Mouse (Mus musculus) small intestine, adult 2 months (tissue): ENCODE results near the gene Obscn. TPM values are rescaled to one million over a fixed set of nuclear protein-coding genes. Genes with fewer than 3 reads are reported as not detected.

ENCODE experiments used
- H3K27ac ChIP-seq: fragments of 200-500 bp; 2 replicates; pipeline ENCODE4 v1.5.1; 2012; ENCODE audit warnings: low read depth, low read length, control low read depth, inconsistent platforms; ENCODE audit not compliant: insufficient read depth
- H3K27me3 ChIP-seq: fragments of 200-500 bp; 2 replicates; pipeline ENCODE4 v1.6.1; 2012; ENCODE audit warnings: mild to moderate bottlenecking, moderate library complexity, low read length, inconsistent platforms; ENCODE audit not compliant: control insufficient read depth, insufficient read depth
- H3K36me3 ChIP-seq: fragments of 200-500 bp; 2 replicates; pipeline ENCODE4 v1.6.1; 2012; ENCODE audit warnings: mild to moderate bottlenecking, low read length, control low read depth, inconsistent platforms; ENCODE audit not compliant: control insufficient read depth, insufficient read depth
- H3K4me1 ChIP-seq: fragments of 200-500 bp; 2 replicates; pipeline ENCODE4 v1.6.1; 2012; ENCODE audit warnings: low read length, inconsistent platforms, mixed read lengths; ENCODE audit not compliant: control insufficient read depth, insufficient read depth, insufficient read length
- H3K4me3 ChIP-seq: fragments of 200-500 bp; 2 replicates; pipeline ENCODE4 v1.5.1; 2012; ENCODE audit warnings: low read depth, mild to moderate bottlenecking, control low read depth, inconsistent platforms, low read length, moderate library complexity
- CTCF ChIP-seq: fragments of 200-500 bp; IDR thresholded peaks from 2 replicates; pipeline ENCODE4 v1.5.1; 2012; ENCODE audit warnings: low read depth, mild to moderate bottlenecking, control low read depth, inconsistent platforms, low read length, moderate library complexity, mixed read lengths; ENCODE audit not compliant: insufficient replicate concordance, insufficient read length; ENCODE audit errors: extremely low read depth
- POLR2A ChIP-seq: fragments of 200-500 bp; IDR thresholded peaks from 2 replicates; pipeline ENCODE4 v1.6.1; 2012; ENCODE audit warnings: low read depth, mild to moderate bottlenecking, control low read depth, inconsistent platforms, low read length, moderate library complexity
- WGBS: fragments of 180-500 bp; shearing (Covaris S2); methylation state at CpG from one replicate; pipeline ENCODE4 v1.1.7; 2018; 5-methylcytosine and 5-hydroxymethylcytosine counted together
- polyA plus RNA-seq: library from polyadenylated mRNA; depleted of rRNA; stranded (reverse); fragments of >200 nt; gene quantifications from 2 replicates; pipeline ENCODE4 v1.2.3, GENCODE M21; 2012

The Obscn gene
- polyA plus RNA-seq, 1 experiment, result 1.2 TPM

GRCm38 (mm10) chr11:59083125-59083524, 53.1 kb downstream of the Obscn start:
- no peak overlapping the region for H3K27ac ChIP-seq
- WGBS, result 69% methylated on average over 3 of the region's 3 CpGs
- TF ChIP-seq POLR2A (no peak), CTCF (no peak)

GRCm38 (mm10) chr11:59078311-59078710, 57.9 kb downstream of the Obscn start:
- TF ChIP-seq CTCF (no peak), POLR2A (no peak)
- WGBS, result 79% methylated on average over 11 of the region's 11 CpGs
- H3K4me1 ChIP-seq, result no peaks in the 10 kb centered on the region
- H3K4me3 ChIP-seq, result no peak overlapping the region
- no peaks in the 10 kb centered on the region for H3K27me3 ChIP-seq
- no peak overlapping the region for H3K27ac ChIP-seq
- no peaks in the 10 kb centered on the region for H3K36me3 ChIP-seq

More at GRCm38 (mm10) chr11:59083125-59083524, 53.1 kb downstream of the Obscn start:
- no peaks in the 10 kb centered on the region for H3K4me1 ChIP-seq
- no peak overlapping the region for H3K4me3 ChIP-seq
- no peaks in the 10 kb centered on the region for H3K27me3 ChIP-seq
- H3K36me3 ChIP-seq, result no peaks in the 10 kb centered on the region

- H3K4me3 ChIP-seq, result no peak overlapping the region
- no peak overlapping the region for H3K27ac ChIP-seq
- H3K27me3 ChIP-seq, result no peaks in the 10 kb centered on the region
- no peaks in the 10 kb centered on the region for H3K36me3 ChIP-seq
- no peaks in the 10 kb centered on the region for H3K4me1 ChIP-seq
- TF ChIP-seq CTCF (no peak), POLR2A (no peak)
- WGBS, result 92% methylated on average over 2 of the region's 2 CpGs
Measured at GRCm38 (mm10) chr11:59070321-59070720, 65.9 kb downstream of the Obscn start.

GRCm38 (mm10) chr11:59068922-59069321, 67.3 kb downstream of the Obscn start:
- 83% methylated on average over 8 of the region's 8 CpGs for WGBS
- Histone ChIP-seq H3K36me3 (no peaks in the 10 kb centered on the region), H3K27me3 (no peaks in the 10 kb centered on the region), H3K4me1 (no peaks in the 10 kb centered on the region), H3K4me3 (no peak overlapping the region), H3K27ac (no peak overlapping the region)
- no peak for TF ChIP-seq POLR2A
- TF ChIP-seq CTCF, result no peak

- no peaks in the 10 kb centered on the region for H3K36me3 ChIP-seq
- H3K27me3 ChIP-seq, result no peaks in the 10 kb centered on the region
- WGBS, result 63% methylated on average over 1 of the region's 1 CpGs
- TF ChIP-seq CTCF, result no peak
- no peak for TF ChIP-seq POLR2A
- no peaks in the 10 kb centered on the region for H3K4me1 ChIP-seq
- H3K27ac ChIP-seq, result no peak overlapping the region
- H3K4me3 ChIP-seq, result no peak overlapping the region
Measured at GRCm38 (mm10) chr11:59068433-59068832, 67.8 kb downstream of the Obscn start.

GRCm38 (mm10) chr11:59067921-59068320, 68.3 kb downstream of the Obscn start:
- H3K27ac ChIP-seq, result no peak overlapping the region
- whole genome bisulfite sequencing, result 78% methylated on average over 9 of the region's 9 CpGs
- TF ChIP-seq POLR2A (no peak), CTCF (no peak)
- no peaks in the 10 kb centered on the region for H3K36me3 ChIP-seq
- no peaks in the 10 kb centered on the region for H3K4me1 ChIP-seq
- H3K4me3 ChIP-seq, result no peak overlapping the region
- H3K27me3 ChIP-seq, result no peaks in the 10 kb centered on the region

GRCm38 (mm10) chr11:59058025-59058424, 78.2 kb downstream of the Obscn start:
- 53% methylated on average over 3 of the region's 3 CpGs for WGBS
- H3K36me3 ChIP-seq, result no peaks in the 10 kb centered on the region
- H3K4me1 ChIP-seq, result no peaks in the 10 kb centered on the region
- TF ChIP-seq CTCF (no peak), POLR2A (no peak)
- no peak overlapping the region for H3K27ac ChIP-seq
- no peaks in the 10 kb centered on the region for H3K27me3 ChIP-seq
- no peak overlapping the region for H3K4me3 ChIP-seq
